12 mouse cellular contexts compared by ENCODE assay signal in genomic region chr4:152097911-152098799, GRCm38 (mm10). TPM values are rescaled to one million over a fixed set of nuclear protein-coding genes. Genes with fewer than 3 reads are reported as not detected.
DNase-seq lines count a peak whose midpoint lies in the region; ATAC-seq and TF ChIP-seq lines count a peak whose summit lies in the region.
"Had no signal": no experiment of that assay in that cellular context is flagged by ENCODE, and none has a peak within 500 bp of the region (broad histone marks: within the 10 kb centered on the region; RNA-seq: fewer than 3 reads in every experiment).

No protein-coding gene starts in this region.

- DNase-seq in heart, adult 11 months: peak; percentile 94
- DNase-seq in heart, adult 9 months (ENCODE audit: low spot score in 2 of 2): no peak
- no peak for DNase-seq in neural tube, embryonic 10.5 days (ENCODE audit: extremely low spot score, low spot score)
- peak; percentile 73 for DNase-seq in stomach, postnatal 0 days (ENCODE audit: low spot score)
- DNase-seq in ovary, adult 18-20 months (ENCODE audit: low spot score): no peak
- DNase-seq in right cerebral cortex, postnatal 4 days: no peak
- DNase-seq: B cell, adult 2 months; cerebellum, adult 11 months had no signal

- H3K4me1 ChIP-seq in neural tube, embryonic 13.5 days (replicated peaks): peaks cover 25% of the 10 kb centered on the region; the same call in 1 of the 2 replicates
- H3K4me1 ChIP-seq in limb, embryonic 12.5 days (replicated peaks): peaks cover 38% of the 10 kb centered on the region
- H3K4me1 ChIP-seq in stomach, postnatal 0 days (replicated peaks; ENCODE audit: control insufficient read depth, insufficient read depth): no peaks in the 10 kb centered on the region; the same call in 1 of the 2 replicates

- H3K9ac ChIP-seq in neural tube, embryonic 13.5 days: no peak overlapping the region
- H3K9ac ChIP-seq in limb, embryonic 12.5 days (replicated peaks): no peak overlapping the region; the same call in 1 of the 2 replicates
- H3K9ac ChIP-seq in stomach, postnatal 0 days (ENCODE audit: low read length): no peak overlapping the region
- H3K9ac ChIP-seq: forebrain, embryonic 13.5 days had no signal

- 0 out of 2 replicates have a peak, but pooled peaks cover 12% of the 10 kb centered on the region for H3K36me3 ChIP-seq in neural tube, embryonic 13.5 days
- H3K36me3 ChIP-seq in limb, embryonic 12.5 days: peaks cover 18% of the 10 kb centered on the region
- H3K36me3 ChIP-seq in stomach, postnatal 0 days (ENCODE audit: control insufficient read depth, insufficient read depth, low read length): peaks cover 8% of the 10 kb centered on the region; the same call in 1 of the 2 replicates

- no peak for TF ChIP-seq EP300 in stomach, postnatal 0 days (optimal IDR thresholded peaks at IDR 0.05)

- 0 out of 2 replicates have a peak overlapping the region, but pooled peaks have one; percentile 11 for H3K4me2 ChIP-seq in neural tube, embryonic 13.5 days
- H3K4me2 ChIP-seq in limb, embryonic 12.5 days: peak overlapping the region; percentile 15
- peak overlapping the region; percentile 29; the same call in 1 of the 2 replicates for H3K4me2 ChIP-seq in stomach, postnatal 0 days (replicated peaks; ENCODE audit: low read depth)
- H3K4me2 ChIP-seq: forebrain, embryonic 13.5 days had no signal

- 0 out of 2 replicates have a peak overlapping the region, but pooled peaks have one; percentile 9 for H3K27ac ChIP-seq in neural tube, embryonic 13.5 days (replicated peaks)
- peak overlapping the region; percentile 53; the same call in 1 of the 2 replicates for H3K27ac ChIP-seq in limb, embryonic 12.5 days
- peak overlapping the region; percentile 71 for H3K27ac ChIP-seq in stomach, postnatal 0 days (replicated peaks)
- H3K27ac ChIP-seq: forebrain, embryonic 13.5 days; macrophage had no signal

- WGBS in neural tube, embryonic 13.5 days: 17% methylated on average over 11 of the region's 11 CpGs
- 24% methylated on average over 11 of the region's 11 CpGs for WGBS in limb, embryonic 12.5 days
- WGBS in stomach, postnatal 0 days: 33% methylated on average over 11 of the region's 11 CpGs

- no peaks in the 10 kb centered on the region for H3K9me3 ChIP-seq in neural tube, embryonic 13.5 days
- no peaks in the 10 kb centered on the region for H3K9me3 ChIP-seq in limb, embryonic 12.5 days
- no peaks in the 10 kb centered on the region for H3K9me3 ChIP-seq in stomach, postnatal 0 days (ENCODE audit: control insufficient read depth, low read length)
- H3K9me3 ChIP-seq: forebrain, embryonic 13.5 days had no signal

- no peaks in the 10 kb centered on the region for H3K27me3 ChIP-seq in neural tube, embryonic 13.5 days
- H3K27me3 ChIP-seq in limb, embryonic 12.5 days: no peaks in the 10 kb centered on the region
- H3K27me3 ChIP-seq in stomach, postnatal 0 days (ENCODE audit: control insufficient read depth, insufficient read depth, low read length): no peaks in the 10 kb centered on the region

- TF ChIP-seq CTCF in stomach, postnatal 0 days (IDR thresholded peaks at IDR 0.05; ENCODE audit: low read depth): no peak

- no peak for ATAC-seq in neural tube, embryonic 13.5 days (ENCODE audit: low read depth)
- ATAC-seq in limb, embryonic 12.5 days (ENCODE audit: insufficient number of reproducible peaks, insufficient read depth, low FRiP score, low TSS enrichment, low read depth): no peak
- peak; percentile 38 for ATAC-seq in stomach, postnatal 0 days (ENCODE audit: low FRiP score, low TSS enrichment)
- ATAC-seq: forebrain, embryonic 13.5 days had no signal

- no peak overlapping the region for H3K4me3 ChIP-seq in neural tube, embryonic 13.5 days
- no peak overlapping the region for H3K4me3 ChIP-seq in limb, embryonic 12.5 days (replicated peaks)
- no peak overlapping the region for H3K4me3 ChIP-seq in stomach, postnatal 0 days (ENCODE audit: low read depth, low read length)
- H3K4me3 ChIP-seq: forebrain, embryonic 13.5 days had no signal

RNA-seq across cellular contexts. Expression of gene Tnfrsf25, which starts 17.6 kb away (rescaled TPM):
- 0.84 and 1.8 TPM in 2 replicates for polyA plus RNA-seq in neural tube, embryonic 13.5 days (2015; fragmentation: Nextera tagmentation; extraction: Ambion mirVana)
- 0.96 and 1.9 TPM in 2 replicates for polyA plus RNA-seq in limb, embryonic 12.5 days (2016; fragmentation: Nextera tagmentation; extraction: Ambion mirVana)
- polyA plus RNA-seq in stomach, postnatal 0 days (2015; fragmentation: Nextera tagmentation; extraction: Ambion mirVana): 0.49 and 0.96 TPM in 2 replicates

RNA-seq across cellular contexts. Expression of gene Plekhg5, which starts 25.9 kb away (rescaled TPM):
- polyA plus RNA-seq in neural tube, embryonic 13.5 days (2015; fragmentation: Nextera tagmentation; extraction: Ambion mirVana): 9.9 and 10.7 TPM in 2 replicates
- polyA plus RNA-seq in limb, embryonic 12.5 days (2016; fragmentation: Nextera tagmentation; extraction: Ambion mirVana): 17.4 and 17.7 TPM in 2 replicates
- polyA plus RNA-seq in stomach, postnatal 0 days (2015; fragmentation: Nextera tagmentation; extraction: Ambion mirVana): 6.4 and 7.5 TPM in 2 replicates

RNA-seq across cellular contexts. Expression of gene Espn, which starts 54.0 kb away (rescaled TPM):
- 0.21 and 0.51 TPM in 2 replicates for polyA plus RNA-seq in neural tube, embryonic 13.5 days (2015; fragmentation: Nextera tagmentation; extraction: Ambion mirVana)
- polyA plus RNA-seq in limb, embryonic 12.5 days (2016; fragmentation: Nextera tagmentation; extraction: Ambion mirVana): 1.9 and 2.3 TPM in 2 replicates
- polyA plus RNA-seq in stomach, postnatal 0 days (2015; fragmentation: Nextera tagmentation; extraction: Ambion mirVana): 13.8 and 14.4 TPM in 2 replicates

RNA-seq across cellular contexts. Expression of gene Nol9, which starts 59.0 kb away (rescaled TPM):
- 26.4 and 27.1 TPM in 2 replicates for polyA plus RNA-seq in neural tube, embryonic 13.5 days (2015; fragmentation: Nextera tagmentation; extraction: Ambion mirVana)
- 45.2 and 46.3 TPM in 2 replicates for polyA plus RNA-seq in limb, embryonic 12.5 days (2016; fragmentation: Nextera tagmentation; extraction: Ambion mirVana)
- polyA plus RNA-seq in stomach, postnatal 0 days (2015; fragmentation: Nextera tagmentation; extraction: Ambion mirVana): 11.2 and 12.0 TPM in 2 replicates

RNA-seq across cellular contexts. Expression of gene Tas1r1, which starts 59.8 kb away (rescaled TPM):
- polyA plus RNA-seq in neural tube, embryonic 13.5 days (2015; fragmentation: Nextera tagmentation; extraction: Ambion mirVana): 1.2 and 1.3 TPM in 2 replicates
- polyA plus RNA-seq in limb, embryonic 12.5 days (2016; fragmentation: Nextera tagmentation; extraction: Ambion mirVana): 0.91 and 1.1 TPM in 2 replicates
- 0.12 and 0.16 TPM in 2 replicates for polyA plus RNA-seq in stomach, postnatal 0 days (2015; fragmentation: Nextera tagmentation; extraction: Ambion mirVana)
- polyA plus RNA-seq: macrophage had no signal

Comparison
In these comparisons a context has a peak if more than half of its experiments do, and no peak if none do; other contexts are left out.
1. DNase-seq: peak in heart, adult 11 months (single experiment) and stomach, postnatal 0 days (single experiment); none in heart, adult 9 months (0 of 2), neural tube, embryonic 10.5 days (single experiment), ovary, adult 18-20 months (single experiment) and right cerebral cortex, postnatal 4 days (single experiment).
2. H3K27ac ChIP-seq: peak in every context shown above with its lines; median percentile 71 in stomach, postnatal 0 days; 53 in limb, embryonic 12.5 days; 9 in neural tube, embryonic 13.5 days.
3. Peak in every context shown above with its lines, with median percentiles within 50 percentile points of each other: H3K4me2 ChIP-seq.